Mouse (Mus musculus) thymus, postnatal 25 days (tissue): ENCODE measurements at regions not wholly inside any gene's neighbourhood (a gene's known extent, or its start where the extent isn't known, plus 50 kb on each side); places are given as distances from the start of the nearest gene placed in this dataset.

ENCODE experiments used
- DNase-seq: peaks from one replicate; pipeline ENCODE4 v3.0.0; 2022

- peak; percentile 38 for DNase-seq
Observed at GRCm38 (mm10) chr1:34642304-34642893, 62.9 kb downstream of the Amer3 start.

DNA sequence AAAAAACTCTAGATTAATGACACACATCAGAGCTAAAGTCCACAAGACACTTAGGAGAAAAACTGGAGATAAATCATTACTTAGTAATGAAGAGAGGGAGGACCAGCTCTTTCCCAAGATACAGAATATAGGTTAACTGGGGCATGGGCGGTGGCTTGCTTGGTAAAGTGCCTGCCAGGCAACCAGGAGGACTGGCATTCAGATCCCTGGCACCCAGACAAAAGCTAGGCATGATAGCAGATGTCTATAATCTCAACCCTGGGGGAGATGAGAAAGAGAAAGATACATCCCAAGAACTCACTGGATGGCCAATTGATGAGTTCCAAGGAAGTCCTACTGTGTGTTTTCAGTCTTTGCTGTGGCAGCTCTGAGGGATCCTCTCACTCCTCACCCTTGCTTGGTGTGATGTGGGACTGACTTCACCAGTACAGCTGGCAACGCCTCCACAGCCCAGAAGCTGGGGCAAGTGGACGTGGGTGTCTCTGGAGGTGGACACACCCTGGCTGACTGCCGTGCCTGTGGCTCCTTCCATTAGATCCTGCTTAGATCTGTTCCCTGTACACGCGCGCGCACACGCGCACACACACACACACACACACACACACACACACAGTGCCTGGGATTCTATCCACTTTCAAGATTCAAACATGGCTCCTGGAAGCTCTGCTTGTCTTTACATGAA is 74.6 kb downstream of the Amer3 start:
- DNase-seq, result no peak

GRCm38 (mm10) chr1:34657481-34657880 is 78.0 kb downstream of the Amer3 start:
- no peak for DNase-seq

DNA sequence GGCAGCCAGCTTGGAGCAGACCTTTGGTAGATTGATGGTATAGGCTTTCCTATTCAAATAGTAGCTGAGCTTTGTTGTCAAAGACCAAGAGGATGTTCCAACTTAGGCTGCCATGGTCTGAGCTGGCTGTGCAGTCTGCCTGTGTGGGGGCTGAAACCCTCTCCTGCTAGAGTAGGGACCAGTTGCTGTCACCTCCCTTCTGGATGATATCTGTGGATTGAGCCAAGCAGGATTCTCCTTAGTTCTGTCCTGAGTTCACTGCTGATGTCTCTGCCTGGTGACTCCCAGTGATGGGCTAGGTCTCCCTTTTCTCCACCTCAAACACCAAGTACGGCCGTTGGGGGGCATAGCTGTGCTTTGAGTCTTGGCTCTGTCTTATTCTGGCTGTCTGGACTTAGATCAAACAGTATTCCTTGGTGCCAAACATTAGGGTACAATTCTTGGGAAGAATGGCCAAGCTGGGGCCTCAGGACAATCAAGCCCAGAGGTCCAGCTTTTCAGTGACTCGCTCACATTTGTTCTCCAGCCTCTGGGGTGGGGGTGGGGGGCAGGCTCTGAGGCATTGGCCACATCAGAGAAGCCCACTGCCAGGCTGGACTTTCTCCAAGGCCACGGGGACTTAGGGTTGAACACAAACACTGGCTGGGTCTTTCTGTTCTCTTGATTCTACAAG is 84.6 kb downstream of the Amer3 start:
- no peak for DNase-seq

DNA sequence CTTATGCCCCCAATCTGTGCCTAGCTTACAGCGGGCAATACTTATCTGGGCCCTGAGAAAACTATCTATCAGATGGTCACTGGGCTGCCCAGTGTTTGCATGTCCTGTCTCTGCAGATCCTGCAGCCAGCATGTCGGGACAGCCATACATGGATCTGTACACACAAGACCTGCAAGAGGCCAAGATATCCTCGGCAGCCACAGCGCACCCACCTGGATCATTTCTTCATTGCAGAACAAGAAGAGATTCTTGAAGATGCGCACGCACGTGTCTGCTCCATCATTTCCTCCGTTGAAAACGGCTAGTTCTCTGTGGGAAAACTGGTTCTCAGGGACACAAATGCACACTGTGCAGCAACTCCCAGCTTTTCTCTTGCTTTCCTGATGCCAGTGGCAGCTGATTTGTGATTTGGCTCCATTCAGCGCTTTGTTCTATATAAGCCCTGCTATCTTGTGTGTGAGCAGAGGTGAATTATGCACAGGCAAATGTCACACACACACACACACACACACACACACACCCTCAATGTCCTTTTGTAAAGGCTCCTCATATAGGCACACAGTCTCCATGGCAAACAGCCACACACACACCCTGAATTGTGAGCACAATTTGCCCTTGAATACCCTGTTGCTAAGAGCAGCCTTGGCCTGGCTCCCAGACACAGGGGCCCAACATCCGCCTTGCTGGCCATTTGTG is 85.5 kb downstream of the Amer3 start:
- DNase-seq, result no peak

DNA sequence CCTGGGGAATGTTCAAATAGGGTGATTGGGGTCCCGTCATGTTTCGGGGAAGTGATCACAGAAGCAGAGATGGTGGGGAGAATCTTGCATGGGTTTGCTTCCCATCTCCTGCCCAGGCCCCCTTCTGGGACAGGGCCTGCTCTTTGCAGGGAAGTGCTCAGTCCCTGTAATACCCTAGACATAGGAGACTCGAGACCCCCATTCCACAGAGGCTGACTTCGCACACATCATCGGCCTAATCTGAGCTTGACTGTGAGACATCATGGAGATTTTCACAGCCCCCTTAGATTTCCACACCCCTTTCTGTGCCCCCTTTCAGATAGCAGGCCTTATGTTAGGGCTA is 86.0 kb downstream of the Amer3 start:
- DNase-seq, result no peak

DNA sequence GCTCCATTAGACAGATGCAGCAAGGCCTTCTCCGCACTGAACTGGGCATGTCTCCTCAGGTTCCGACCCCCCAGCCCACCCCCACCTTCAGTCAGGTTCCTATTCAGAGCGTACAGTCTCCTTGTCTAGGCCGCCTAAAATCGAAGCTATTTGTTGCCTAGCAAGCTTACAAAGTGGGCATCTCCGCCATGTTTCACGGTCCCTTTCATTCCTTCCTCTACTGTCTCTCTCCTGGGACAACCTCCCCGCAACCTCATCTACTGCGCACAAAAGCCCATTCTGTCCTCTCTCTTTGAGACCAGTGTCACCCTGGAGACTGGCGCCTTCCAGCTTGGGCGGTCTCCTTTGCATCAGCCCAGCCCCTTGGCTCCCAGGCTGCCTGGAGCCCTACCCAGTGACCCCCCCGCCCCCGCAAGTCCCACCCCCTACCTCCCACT is 86.8 kb downstream of the Amer3 start:
- no peak for DNase-seq

DNA sequence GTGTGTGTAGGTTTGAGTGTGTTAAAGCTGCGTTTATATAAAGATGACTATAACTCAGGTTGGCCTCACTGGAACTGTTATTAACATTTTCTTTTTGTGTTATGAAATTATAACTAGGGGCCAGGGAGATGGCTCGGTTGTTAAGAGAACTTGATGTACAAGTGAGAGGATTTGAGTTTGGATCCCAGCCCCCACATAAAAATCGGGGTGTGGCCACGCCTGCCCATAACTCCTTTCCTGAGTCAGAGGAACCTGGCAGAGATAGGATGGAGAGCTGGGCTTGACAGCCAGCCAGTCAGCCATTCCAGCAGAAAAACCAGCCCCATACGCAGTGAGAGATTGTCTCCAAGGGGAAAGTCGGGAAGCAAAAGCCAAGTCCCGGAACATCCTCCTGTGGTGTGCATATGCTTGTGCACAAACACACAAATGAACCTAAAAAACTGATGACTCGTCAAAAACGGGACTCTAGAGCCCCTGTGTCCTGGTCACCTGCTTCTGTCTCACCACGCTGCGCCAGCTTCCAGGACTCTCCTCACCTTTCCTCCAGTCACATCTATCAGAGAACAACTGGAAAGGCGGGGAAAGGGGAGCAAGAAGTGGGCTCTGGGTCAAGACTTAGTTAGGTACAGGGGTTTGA is 97.8 kb downstream of the Amer3 start:
- no peak for DNase-seq

GRCm38 (mm10) chr1:34677832-34678733 is 98.6 kb downstream of the Amer3 start:
- no peak for DNase-seq

DNA sequence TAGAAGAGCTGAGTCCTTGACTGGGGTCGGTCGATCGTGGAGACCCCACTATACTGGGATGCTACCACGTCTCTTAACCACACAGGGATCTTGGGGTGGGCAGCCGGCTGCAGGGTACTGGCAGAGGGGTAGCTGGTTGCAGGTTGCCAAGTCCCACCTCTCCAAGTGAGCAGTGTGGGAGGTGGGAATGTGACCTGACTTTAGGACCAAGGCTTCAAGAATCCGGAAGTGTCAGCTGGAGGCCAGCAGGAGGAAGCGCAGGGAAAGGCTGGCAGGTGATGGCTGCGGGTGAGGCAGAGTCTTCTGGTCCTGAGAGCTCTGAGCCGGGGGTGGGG is 99.2 kb downstream of the Amer3 start:
- no peak for DNase-seq

- DNase-seq, result no peak
Observed at GRCm38 (mm10) chr1:34686539-34686938, 107.1 kb downstream of the Amer3 start.

DNA sequence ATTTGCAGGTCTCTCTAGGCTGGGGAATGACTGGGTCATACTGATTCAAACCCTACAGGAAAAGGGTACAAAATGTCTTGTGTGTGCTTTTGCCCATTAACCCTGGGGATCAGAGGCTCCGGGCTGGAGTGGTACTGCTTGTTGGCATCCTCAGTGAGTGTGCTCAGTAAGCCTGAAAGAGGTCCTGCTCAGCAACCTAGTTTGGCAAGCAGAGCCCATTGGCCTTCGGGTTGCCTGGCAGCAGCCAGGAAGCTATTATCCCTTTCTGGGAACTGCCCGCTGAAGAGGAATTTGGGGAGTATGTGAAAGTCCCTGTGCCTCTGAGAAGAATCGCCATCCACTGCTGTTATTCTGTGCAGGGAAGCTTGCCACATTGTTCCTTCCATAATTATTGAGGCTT is 117.1 kb downstream of the Amer3 start:
- DNase-seq, result no peak

- DNase-seq, result peak; percentile 32
Observed at GRCm38 (mm10) chr1:34700237-34701030, 121.0 kb downstream of the Amer3 start.

DNA sequence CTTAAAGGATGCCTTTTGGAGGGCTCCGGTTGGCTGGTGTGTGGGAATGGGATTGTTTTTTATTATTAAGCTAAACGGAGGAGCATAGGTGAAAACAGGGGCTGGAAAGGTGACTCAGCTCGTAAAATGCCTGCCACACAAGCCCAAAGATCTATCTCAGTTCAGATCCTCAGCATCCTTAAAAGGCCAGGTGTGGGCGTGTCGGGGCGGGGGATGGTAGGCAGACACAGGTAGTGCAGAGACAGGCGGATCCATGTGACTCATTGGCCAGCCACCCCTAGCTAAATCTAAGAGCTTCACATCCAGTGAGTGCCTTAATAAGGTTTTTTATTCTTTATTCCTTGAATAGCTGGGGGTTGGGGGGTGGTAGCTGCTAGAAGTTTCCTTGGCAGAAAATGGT is 122.0 kb downstream of the Amer3 start:
- no peak for DNase-seq

- DNase-seq, result no peak
Observed at GRCm38 (mm10) chr1:34709089-34709488, 129.6 kb downstream of the Amer3 start.

DNA sequence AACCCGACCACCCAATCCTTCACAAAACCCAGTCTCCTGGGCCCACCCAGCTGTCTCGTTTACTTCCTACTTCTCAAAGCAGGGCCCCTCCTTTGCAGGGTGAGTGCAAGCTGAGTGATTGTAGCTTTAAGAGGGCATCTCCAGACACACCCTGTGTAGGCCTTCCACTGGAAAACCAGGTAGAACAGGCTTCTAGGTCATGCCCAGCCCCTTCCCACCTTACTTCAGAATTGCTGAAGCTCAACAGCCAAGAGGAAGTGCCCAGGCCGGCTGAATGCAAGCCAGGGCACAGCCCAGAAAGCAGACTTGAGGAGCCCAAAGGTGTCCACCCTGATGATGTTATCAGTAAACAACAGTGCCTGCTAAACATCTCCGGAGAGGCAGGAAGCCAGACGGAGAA is 120.2 kb downstream of the Fam168b start:
- no peak for DNase-seq

GRCm38 (mm10) chr1:34732156-34732555 is 110.7 kb downstream of the Fam168b start:
- no peak for DNase-seq

DNA sequence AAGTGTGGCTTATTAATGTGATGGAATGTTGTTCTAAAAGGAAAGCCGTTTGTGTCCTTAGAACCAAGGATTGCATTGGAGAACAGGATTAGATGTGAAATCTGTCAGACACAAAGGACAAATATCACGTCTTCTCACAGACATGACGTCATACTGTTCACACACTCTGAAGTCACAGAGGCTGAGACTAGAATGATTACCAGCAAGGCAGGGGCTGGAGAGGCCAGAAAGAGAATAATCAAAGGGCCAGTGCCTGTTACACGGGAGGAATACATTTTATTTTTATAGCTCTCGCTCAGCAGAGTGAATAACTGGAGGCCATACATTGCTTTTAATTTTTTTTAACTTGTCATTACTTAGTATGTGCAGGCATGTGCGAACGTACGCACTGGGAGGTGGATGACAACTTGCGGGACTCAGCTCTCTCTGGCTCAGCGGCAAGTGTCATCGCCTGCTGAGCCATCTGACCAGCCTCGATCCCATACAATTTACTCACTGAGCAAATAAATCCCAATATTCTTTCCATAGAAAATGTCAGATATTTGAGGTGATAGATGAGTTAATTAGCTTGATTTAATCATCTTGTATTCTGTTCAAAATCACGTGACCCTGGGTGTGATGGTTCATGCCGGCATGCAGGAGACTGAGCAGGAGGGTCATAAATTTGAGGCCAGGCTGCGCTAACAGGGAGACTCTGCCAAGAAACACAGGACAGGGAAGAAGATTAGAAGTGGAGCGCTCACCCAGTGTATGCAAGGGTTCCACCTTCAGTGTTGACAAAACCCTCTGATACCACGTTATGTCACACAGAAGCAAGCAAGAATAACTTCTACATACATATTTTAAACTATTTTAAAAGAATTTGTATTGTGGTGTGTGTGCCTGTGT is 109.6 kb downstream of the Fam168b start:
- no peak for DNase-seq

- DNase-seq, result peak; percentile 57
Observed at GRCm38 (mm10) chr1:34738386-34739067, 104.3 kb downstream of the Fam168b start.

GRCm38 (mm10) chr1:34739621-34740020 is 103.2 kb downstream of the Fam168b start:
- DNase-seq, result no peak
